Mouse (Mus musculus): ENCODE data around the gene Ehd4.

Ehd4 gene

GRCm38 (mm10) chr2:120106397-120106973 lies 47.9 kb downstream of the Ehd4 start:
- no peak for DNase-seq

GRCm38 (mm10) chr2:120105861-120106260 lies 48.5 kb downstream of the Ehd4 start:
- DNase-seq = no peak

- no peak for DNase-seq
Measured at GRCm38 (mm10) chr2:120102881-120103280, 51.5 kb downstream of the Ehd4 start.

- DNase-seq = no peak
Measured at GRCm38 (mm10) chr2:120102450-120102849, 52.0 kb downstream of the Ehd4 start.

GRCm38 (mm10) chr2:120101961-120102360 lies 52.4 kb downstream of the Ehd4 start:
- no peak for DNase-seq

- DNase-seq = no peak
Measured at GRCm38 (mm10) chr2:120099886-120100285, 54.5 kb downstream of the Ehd4 start.

GRCm38 (mm10) chr2:120099263-120099662 lies 55.1 kb downstream of the Ehd4 start:
- no peak for DNase-seq

- DNase-seq = no peak
Measured at GRCm38 (mm10) chr2:120098781-120099202, 55.6 kb downstream of the Ehd4 start.

GRCm38 (mm10) chr2:120097868-120098267 lies 56.5 kb downstream of the Ehd4 start:
- no peak for DNase-seq

- no peak for DNase-seq
Measured at GRCm38 (mm10) chr2:120096711-120097110, 57.7 kb downstream of the Ehd4 start.

GRCm38 (mm10) chr2:120096191-120096590 lies 58.2 kb downstream of the Ehd4 start:
- no peak for DNase-seq

- DNase-seq = no peak
Measured at GRCm38 (mm10) chr2:120095171-120095570, 59.2 kb downstream of the Ehd4 start.

GRCm38 (mm10) chr2:120093671-120094430 lies 60.6 kb downstream of the Ehd4 start:
- DNase-seq = peak; percentile 59 to 76

GRCm38 (mm10) chr2:120090979-120091378 lies 63.4 kb downstream of the Ehd4 start:
- no peak for DNase-seq

GRCm38 (mm10) chr2:120087897-120088296 lies 66.5 kb downstream of the Ehd4 start:
- no peak for DNase-seq

GRCm38 (mm10) chr2:120087391-120087790 lies 67.0 kb downstream of the Ehd4 start:
- no peak for DNase-seq

- no peak for DNase-seq
Measured at GRCm38 (mm10) chr2:120086038-120086437, 68.4 kb downstream of the Ehd4 start.

GRCm38 (mm10) chr2:120084593-120085361 lies 69.6 kb downstream of the Ehd4 start:
- DNase-seq = no peak

GRCm38 (mm10) chr2:120082416-120082815 lies 72.0 kb downstream of the Ehd4 start:
- no peak for DNase-seq

- DNase-seq = peak; percentile 65 to 72
Measured at GRCm38 (mm10) chr2:120076076-120076705, 78.2 kb downstream of the Ehd4 start.

- peak; percentile 35 to 58 for DNase-seq
Measured at GRCm38 (mm10) chr2:120074096-120074495, 80.3 kb downstream of the Ehd4 start.

- no peak for DNase-seq
Measured at GRCm38 (mm10) chr2:120069466-120069990, 84.9 kb downstream of the Ehd4 start.
